Mouse (Mus musculus): ENCODE measurements around the gene Rasgrp1.

DNA sequence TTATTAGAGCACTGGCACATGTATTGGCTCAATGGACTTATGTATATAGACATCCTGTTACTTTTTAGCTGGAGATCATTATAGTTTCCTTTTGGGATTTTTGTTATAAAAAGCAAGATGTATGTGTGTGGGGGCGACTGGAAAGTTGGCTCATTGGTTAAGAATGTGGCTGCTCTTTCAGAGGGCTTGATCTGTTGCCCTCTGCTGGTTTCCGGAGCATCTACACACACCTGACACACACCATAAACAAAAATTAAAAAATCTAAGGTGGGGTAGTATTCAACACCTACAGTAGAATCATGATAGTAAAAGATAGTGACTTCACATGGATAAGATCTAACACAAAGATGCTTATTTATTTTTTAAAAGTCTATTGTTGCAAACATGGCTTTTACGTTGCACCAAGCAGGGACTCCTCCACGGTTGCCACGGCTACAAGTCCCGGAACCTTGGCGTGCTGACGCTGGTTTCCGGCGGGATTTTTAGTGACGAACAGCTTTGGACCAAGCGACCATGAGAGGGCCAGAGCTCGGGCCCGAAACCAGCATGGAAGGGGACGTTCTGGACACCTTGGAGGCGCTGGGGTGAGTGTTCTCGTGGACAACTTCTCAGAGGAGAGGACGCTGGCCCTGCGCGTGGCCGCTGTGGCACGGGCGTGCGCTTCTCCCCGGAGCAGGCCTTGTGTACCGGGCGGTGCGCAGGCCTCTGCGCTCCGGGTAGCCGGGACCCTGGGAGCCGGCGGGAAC lies 93.4 kb downstream of the Rasgrp1 start, which contains the start of gene Fam98b:
- no peak for TF ChIP-seq EP300 (IDR thresholded peaks at IDR 0.05; ENCODE audit: low read depth)
- TF ChIP-seq CTCF (IDR thresholded peaks at IDR 0.05; ENCODE audit: low read depth): peak; percentile 49
